Mouse (Mus musculus) cerebellum, adult 9-11 months (tissue): ENCODE measurements around the gene Bcap29.
A peak's percentile ranks its signal among the peaks of the same experiment; 100 is the strongest.
"Not testable (repeated sequence)": the region's sequence is repeated elsewhere in the genome, so short reads cannot be mapped to it uniquely, and the experiment has no call there.

ENCODE experiments used
- DNase-seq: peaks from one replicate; pipeline ENCODE4 v3.0.0; 2022

The Bcap29 gene

GRCm38 (mm10) chr12:31634343-31635239 lies at the start of gene Bcap29:
Gene Bcap29, minus strand, starts transcription at chr12:31634658.
- peak; percentile 78 for DNase-seq

- DNase-seq: no peak
Measured at GRCm38 (mm10) chr12:31667187-31667586, 32.7 kb upstream of the Bcap29 start.

GRCm38 (mm10) chr12:31665999-31666398 lies 31.5 kb upstream of the Bcap29 start:
- DNase-seq: no peak

GRCm38 (mm10) chr12:31656841-31657240 lies 22.4 kb upstream of the Bcap29 start:
- DNase-seq: no peak

GRCm38 (mm10) chr12:31654965-31655477 lies 20.6 kb upstream of the Bcap29 start:
- no peak for DNase-seq

GRCm38 (mm10) chr12:31654197-31654964 lies 19.9 kb upstream of the Bcap29 start, which contains the start of the genes Dus4l and Cog5:
Gene Dus4l, minus strand, starts transcription at chr12:31654826.
Gene Cog5, plus strand, starts transcription at chr12:31654869.
- DNase-seq: peak; percentile 95

GRCm38 (mm10) chr12:31653611-31654010 lies 19.2 kb upstream of the Bcap29 start:
- no peak for DNase-seq

- DNase-seq: peak; percentile 13
Measured at GRCm38 (mm10) chr12:31635240-31635607, 766 bp upstream of the Bcap29 start.

- DNase-seq: no peak
Measured at GRCm38 (mm10) chr12:31633970-31634342, 502 bp downstream of the Bcap29 start.

GRCm38 (mm10) chr12:31628396-31628795 lies 6.1 kb downstream of the Bcap29 start:
- DNase-seq: not testable (repeated sequence)

GRCm38 (mm10) chr12:31625016-31625415 lies 9.4 kb downstream of the Bcap29 start:
- DNase-seq: no peak

GRCm38 (mm10) chr12:31620106-31620505 lies 14.4 kb downstream of the Bcap29 start:
- no peak for DNase-seq

GRCm38 (mm10) chr12:31613353-31613752 lies 21.1 kb downstream of the Bcap29 start:
- no peak for DNase-seq

- no peak for DNase-seq
Measured at GRCm38 (mm10) chr12:31608138-31608537, 26.3 kb downstream of the Bcap29 start.

GRCm38 (mm10) chr12:31604894-31605293 lies 29.6 kb downstream of the Bcap29 start:
- DNase-seq: peak; percentile 23

GRCm38 (mm10) chr12:31603586-31603985 lies 30.9 kb downstream of the Bcap29 start:
- no peak for DNase-seq

GRCm38 (mm10) chr12:31594296-31594695 lies 40.2 kb downstream of the Bcap29 start:
- no peak for DNase-seq

GRCm38 (mm10) chr12:31592011-31592410 lies 42.4 kb downstream of the Bcap29 start:
- DNase-seq: no peak

GRCm38 (mm10) chr12:31583726-31584125 lies 50.7 kb downstream of the Bcap29 start:
- DNase-seq: no peak

GRCm38 (mm10) chr12:31582081-31582480 lies 52.4 kb downstream of the Bcap29 start:
- DNase-seq: no peak

- DNase-seq: no peak
Measured at GRCm38 (mm10) chr12:31581319-31581810, 53.1 kb downstream of the Bcap29 start.

GRCm38 (mm10) chr12:31580634-31581318 lies 53.7 kb downstream of the Bcap29 start:
- DNase-seq: peak; percentile 18
